Mouse (Mus musculus) midbrain, embryonic 16.5 days (tissue): ENCODE data around the gene Pamr1. TPM values are rescaled to one million over a fixed set of nuclear protein-coding genes. Genes with fewer than 3 reads are reported as not detected.

Source experiments
- ATAC-seq: fragments of 200-750 bp; cut with Nextera tagmentation; 2 replicates; pipeline ENCODE4 v1.8.0; 2017; ENCODE audit warnings: moderate TSS enrichment
- H3K27ac ChIP-seq: fragments of 300-500 bp; sonication (generic); 2 replicates; pipeline ENCODE4 v1.5.1; 2014; ENCODE audit warnings: mild to moderate bottlenecking, low read length, mixed read lengths
- H3K27me3 ChIP-seq: fragments of 300-500 bp; sonication (generic); 2 replicates; pipeline ENCODE4 v1.6.1; 2014; ENCODE audit warnings: low read depth, low read length, mixed read lengths; ENCODE audit not compliant: control insufficient read depth, insufficient read depth
- H3K36me3 ChIP-seq: fragments of 300-500 bp; sonication (generic); 2 replicates; pipeline ENCODE4 v1.6.1; 2014; ENCODE audit warnings: mild to moderate bottlenecking, low read length, moderate library complexity, mixed read lengths; ENCODE audit not compliant: control insufficient read depth, insufficient read depth
- H3K4me1 ChIP-seq: fragments of 300-500 bp; sonication (generic); 2 replicates; pipeline ENCODE4 v1.6.1; 2014; ENCODE audit warnings: mild to moderate bottlenecking, low read length, mixed read lengths; ENCODE audit not compliant: control insufficient read depth, insufficient read depth
- H3K4me2 ChIP-seq: fragments of 300-500 bp; sonication (generic); 2 replicates; pipeline ENCODE4 v1.6.1; 2014; ENCODE audit warnings: mild to moderate bottlenecking, low read length, mixed read lengths
- H3K4me3 ChIP-seq: fragments of 300-500 bp; sonication (generic); 2 replicates; pipeline ENCODE4 v1.5.1; 2014; ENCODE audit warnings: low read depth, mild to moderate bottlenecking, low read length, moderate library complexity, mixed read lengths
- H3K9ac ChIP-seq: fragments of 300-500 bp; sonication (generic); 2 replicates; pipeline ENCODE4 v1.6.1; 2014; ENCODE audit warnings: low read depth, low read length, mixed read lengths
- H3K9me3 ChIP-seq: fragments of 300-500 bp; sonication (generic); replicated peaks from 2 replicates; pipeline ENCODE4 v1.6.1; 2014; ENCODE audit warnings: mild to moderate bottlenecking, low read length, mixed read lengths; ENCODE audit not compliant: control insufficient read depth, poor library complexity, severe bottlenecking
- WGBS: fragments of 180-500 bp; shearing (Covaris S2); extraction: QIAGEN DNeasy Blood & Tissue Kit; methylation state at CpG from one replicate; pipeline ENCODE4 v1.1.7; 2014; 5-methylcytosine and 5-hydroxymethylcytosine counted together
- polyA plus RNA-seq: library from polyadenylated mRNA; unstranded; fragments of >200 nt; fragmentation: Nextera tagmentation; extraction: Ambion mirVana; gene quantifications from 2 replicates; pipeline ENCODE4 v1.2.1, GENCODE M21; 2015

The Pamr1 gene
- polyA plus RNA-seq, 1 experiment from 2014 or later: 8.4 TPM

GRCm38 (mm10) chr2:102594535-102594934, 44.7 kb downstream of the Pamr1 start:
- ATAC-seq: no peak
- H3K27me3 ChIP-seq: no peaks in the 10 kb centered on the region
- no peaks in the 10 kb centered on the region for H3K9me3 ChIP-seq
- no peak overlapping the region for H3K4me2 ChIP-seq
- H3K36me3 ChIP-seq: no peaks in the 10 kb centered on the region
- H3K4me3 ChIP-seq: no peak overlapping the region
- H3K27ac ChIP-seq: no peak overlapping the region
- 79% methylated on average over 1 of the region's 1 CpGs for WGBS
- H3K4me1 ChIP-seq: peaks cover 6% of the 10 kb centered on the region; the same call in 1 of the 2 replicates
- H3K9ac ChIP-seq: no peak overlapping the region

DNA sequence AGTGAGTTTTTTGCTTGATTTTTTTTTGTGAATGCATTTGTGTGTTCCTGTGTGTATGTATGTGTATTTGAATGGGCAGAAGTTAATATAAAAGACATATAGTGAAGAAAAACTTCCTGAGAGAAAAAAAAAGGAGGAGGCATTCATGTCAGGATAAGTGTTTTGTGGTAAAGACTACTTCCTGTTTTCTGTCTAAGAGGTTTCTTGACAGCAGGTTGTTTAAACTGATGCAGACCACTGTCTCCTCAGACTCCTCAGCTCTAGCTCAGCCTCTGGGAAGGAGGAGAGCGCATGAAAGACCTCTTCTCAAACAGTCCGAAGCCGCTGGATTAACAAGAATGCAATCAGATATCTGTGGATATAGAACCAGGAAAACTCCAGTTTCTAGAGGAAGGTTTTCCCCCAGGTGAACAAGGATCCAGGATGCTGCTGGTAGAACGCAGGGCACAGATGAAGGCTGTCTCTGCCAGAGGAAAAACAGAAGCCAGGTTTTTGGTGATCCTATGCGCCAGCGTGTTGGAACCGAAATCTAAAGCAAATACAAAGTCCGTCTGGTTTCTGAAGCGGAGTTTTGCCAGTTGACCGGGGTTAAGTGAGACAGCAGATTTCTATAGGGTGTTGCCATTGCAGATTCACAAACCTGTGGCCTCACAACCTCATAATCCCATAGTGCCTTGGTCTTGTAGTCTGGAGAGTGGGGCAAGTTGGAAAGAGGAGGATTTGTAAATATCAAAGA, 45.8 kb downstream of the Pamr1 start:
- ATAC-seq: no peak
- no peak overlapping the region for H3K27ac ChIP-seq

GRCm38 (mm10) chr2:102598911-102599721, 49.3 kb downstream of the Pamr1 start:
- Histone ChIP-seq H3K9ac (no peak overlapping the region), H3K4me3 (no peak overlapping the region), H3K27ac (peak overlapping the region; percentile 45), H3K4me1 (peaks cover 7% of the 10 kb centered on the region; the same call in 1 of the 2 replicates), H3K36me3 (no peaks in the 10 kb centered on the region), H3K4me2 (0 out of 2 replicates have a peak overlapping the region, but pooled peaks have one; percentile 5), H3K9me3 (no peaks in the 10 kb centered on the region), H3K27me3 (no peaks in the 10 kb centered on the region)
- peak; percentile 89 for ATAC-seq
- 26% methylated on average over 2 of the region's 2 CpGs for WGBS

More for the DNA sequence above, 45.8 kb downstream of the Pamr1 start:
- peaks cover 7% of the 10 kb centered on the region; the same call in 1 of the 2 replicates for H3K4me1 ChIP-seq
- H3K4me2 ChIP-seq: no peak overlapping the region
- H3K27me3 ChIP-seq: no peaks in the 10 kb centered on the region
- WGBS: 94% methylated on average over 10 of the region's 10 CpGs
- no peak overlapping the region for H3K4me3 ChIP-seq
- no peak overlapping the region for H3K9ac ChIP-seq
- H3K36me3 ChIP-seq: no peaks in the 10 kb centered on the region
- H3K9me3 ChIP-seq: no peaks in the 10 kb centered on the region

GRCm38 (mm10) chr2:102600516-102600915, 50.7 kb downstream of the Pamr1 start:
- Histone ChIP-seq H3K4me2 (no peak overlapping the region), H3K27ac (no peak overlapping the region), H3K4me1 (peaks cover 7% of the 10 kb centered on the region; the same call in 1 of the 2 replicates), H3K9me3 (no peaks in the 10 kb centered on the region), H3K27me3 (no peaks in the 10 kb centered on the region), H3K9ac (no peak overlapping the region), H3K4me3 (no peak overlapping the region), H3K36me3 (no peaks in the 10 kb centered on the region)
- ATAC-seq: no peak
- WGBS: 87% methylated on average over 4 of the region's 4 CpGs

DNA sequence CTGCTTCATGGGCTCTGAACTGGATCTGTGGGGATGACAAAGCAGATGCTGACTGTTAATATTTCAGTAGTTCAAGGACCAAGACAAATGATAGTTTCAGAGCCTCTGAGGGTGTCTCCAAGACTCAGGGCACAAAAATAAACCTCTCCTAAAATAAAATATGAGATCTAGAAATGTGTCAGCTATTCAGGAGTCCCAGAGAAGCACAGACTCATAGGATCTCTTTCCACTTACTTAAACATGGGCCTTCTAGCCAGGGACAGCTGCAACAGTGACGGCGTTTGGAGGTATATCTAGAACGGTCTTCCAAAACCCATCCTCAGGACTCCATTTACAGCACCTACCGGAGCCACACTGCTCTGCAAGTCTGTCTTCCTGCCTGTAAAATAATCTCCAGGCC, 60.7 kb downstream of the Pamr1 start:
- WGBS: 97% methylated on average over 4 of the region's 4 CpGs
- Histone ChIP-seq H3K27me3 (no peaks in the 10 kb centered on the region), H3K4me2 (no peak overlapping the region), H3K4me1 (no peaks in the 10 kb centered on the region), H3K9me3 (no peaks in the 10 kb centered on the region), H3K9ac (no peak overlapping the region), H3K4me3 (no peak overlapping the region), H3K27ac (no peak overlapping the region), H3K36me3 (no peaks in the 10 kb centered on the region)
- ATAC-seq: no peak

DNA sequence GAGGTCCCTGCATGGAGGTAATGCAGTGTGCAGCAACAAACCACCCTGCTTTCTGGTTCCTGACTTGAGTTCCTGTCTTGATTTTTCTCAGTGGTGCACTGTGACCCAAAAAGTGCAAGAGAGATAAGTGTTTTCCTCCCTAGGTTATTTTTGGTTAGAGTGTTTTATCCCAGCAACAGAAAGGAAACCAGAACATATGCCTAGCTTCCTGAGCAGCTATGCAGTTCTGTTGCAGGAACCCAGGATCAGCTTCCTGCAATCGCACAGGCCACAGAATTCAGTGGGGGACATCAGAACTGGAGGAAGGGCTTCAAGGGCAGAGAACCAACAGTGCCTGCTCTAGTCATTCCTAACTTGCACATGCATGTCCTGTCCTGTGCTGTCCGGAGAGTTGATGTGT, 66.8 kb downstream of the Pamr1 start:
- H3K4me1 ChIP-seq: no peaks in the 10 kb centered on the region
- 79% methylated on average over 2 of the region's 2 CpGs for WGBS
- H3K27ac ChIP-seq: no peak overlapping the region
- no peak overlapping the region for H3K4me3 ChIP-seq
- H3K27me3 ChIP-seq: no peaks in the 10 kb centered on the region
- H3K36me3 ChIP-seq: no peaks in the 10 kb centered on the region
- no peak overlapping the region for H3K9ac ChIP-seq
- no peak for ATAC-seq
- no peak overlapping the region for H3K4me2 ChIP-seq
- no peaks in the 10 kb centered on the region for H3K9me3 ChIP-seq

DNA sequence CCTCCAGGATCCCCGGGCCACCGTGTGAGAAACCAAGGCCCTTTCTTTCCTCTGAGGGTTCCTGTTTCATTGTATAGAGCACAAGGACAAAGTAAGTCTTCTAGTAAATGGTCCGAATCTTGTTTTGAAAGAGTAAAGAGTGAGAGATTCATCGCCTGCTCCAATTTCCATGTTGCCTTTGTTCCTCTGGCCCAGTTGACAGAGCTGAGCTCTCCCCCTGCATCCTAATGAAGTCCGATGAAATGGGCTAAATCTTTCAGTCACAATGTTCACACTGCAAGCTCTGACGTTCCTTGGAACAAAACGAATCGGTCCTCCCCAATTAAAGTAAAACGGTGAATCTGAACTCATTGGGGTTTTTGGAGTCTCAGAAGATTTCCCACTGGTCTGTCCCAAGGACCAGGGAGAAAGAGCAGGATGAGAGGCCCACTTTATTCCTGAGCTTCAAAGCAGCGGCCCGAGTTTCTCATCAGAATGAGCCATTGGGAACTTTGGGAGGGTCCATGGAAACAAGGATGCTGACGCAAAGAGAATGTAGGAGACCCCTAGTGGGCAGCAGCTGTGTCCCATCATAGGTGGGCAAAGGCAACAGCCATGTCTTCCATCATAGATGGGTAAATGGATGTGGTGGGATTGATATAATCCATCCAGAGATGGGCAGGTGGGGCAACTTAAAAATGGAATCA, 71.1 kb downstream of the Pamr1 start:
- Histone ChIP-seq H3K27ac (no peak overlapping the region), H3K4me2 (no peak overlapping the region), H3K9ac (no peak overlapping the region), H3K4me1 (no peaks in the 10 kb centered on the region), H3K4me3 (no peak overlapping the region), H3K36me3 (no peaks in the 10 kb centered on the region), H3K27me3 (no peaks in the 10 kb centered on the region), H3K9me3 (no peaks in the 10 kb centered on the region)
- WGBS: 54% methylated on average over 12 of the region's 12 CpGs
- no peak for ATAC-seq

DNA sequence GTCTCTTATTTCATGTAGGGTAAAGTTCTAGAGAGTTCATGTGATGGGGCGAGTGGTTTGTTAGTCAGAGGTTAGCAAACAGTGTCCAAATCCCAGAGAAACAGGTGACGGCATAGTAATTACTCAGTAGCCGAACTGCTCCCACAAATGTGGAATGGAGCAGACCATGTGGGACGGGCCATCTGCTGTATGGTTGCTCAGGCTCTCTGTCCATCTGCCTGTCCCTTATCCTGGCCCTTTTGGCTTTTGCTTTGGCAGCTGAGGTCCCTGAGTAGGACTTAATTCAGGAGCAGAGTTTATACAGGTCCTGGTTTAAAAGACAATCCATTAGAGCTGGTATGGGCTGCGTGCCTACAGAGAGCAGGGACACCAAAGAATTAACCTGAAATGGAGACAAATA, 72.4 kb downstream of the Pamr1 start:
- no peaks in the 10 kb centered on the region for H3K27me3 ChIP-seq
- 87% methylated on average over 5 of the region's 5 CpGs for WGBS

More for the DNA sequence above, 72.4 kb downstream of the Pamr1 start:
- no peaks in the 10 kb centered on the region for H3K4me1 ChIP-seq
- no peaks in the 10 kb centered on the region for H3K9me3 ChIP-seq
- H3K4me3 ChIP-seq: no peak overlapping the region
- no peak overlapping the region for H3K4me2 ChIP-seq
- no peak overlapping the region for H3K9ac ChIP-seq
- no peak overlapping the region for H3K27ac ChIP-seq
- ATAC-seq: no peak
- H3K36me3 ChIP-seq: no peaks in the 10 kb centered on the region
